Mouse (Mus musculus) brain, embryonic 18.5 days (tissue): ENCODE measurements around the gene Pde3a.

ENCODE experiments used
- DNase-seq: peaks from one replicate; pipeline ENCODE4 v3.0.0-alpha.2; 2012; ENCODE audit warnings: low read depth, low spot score

The Pde3a gene

DNA sequence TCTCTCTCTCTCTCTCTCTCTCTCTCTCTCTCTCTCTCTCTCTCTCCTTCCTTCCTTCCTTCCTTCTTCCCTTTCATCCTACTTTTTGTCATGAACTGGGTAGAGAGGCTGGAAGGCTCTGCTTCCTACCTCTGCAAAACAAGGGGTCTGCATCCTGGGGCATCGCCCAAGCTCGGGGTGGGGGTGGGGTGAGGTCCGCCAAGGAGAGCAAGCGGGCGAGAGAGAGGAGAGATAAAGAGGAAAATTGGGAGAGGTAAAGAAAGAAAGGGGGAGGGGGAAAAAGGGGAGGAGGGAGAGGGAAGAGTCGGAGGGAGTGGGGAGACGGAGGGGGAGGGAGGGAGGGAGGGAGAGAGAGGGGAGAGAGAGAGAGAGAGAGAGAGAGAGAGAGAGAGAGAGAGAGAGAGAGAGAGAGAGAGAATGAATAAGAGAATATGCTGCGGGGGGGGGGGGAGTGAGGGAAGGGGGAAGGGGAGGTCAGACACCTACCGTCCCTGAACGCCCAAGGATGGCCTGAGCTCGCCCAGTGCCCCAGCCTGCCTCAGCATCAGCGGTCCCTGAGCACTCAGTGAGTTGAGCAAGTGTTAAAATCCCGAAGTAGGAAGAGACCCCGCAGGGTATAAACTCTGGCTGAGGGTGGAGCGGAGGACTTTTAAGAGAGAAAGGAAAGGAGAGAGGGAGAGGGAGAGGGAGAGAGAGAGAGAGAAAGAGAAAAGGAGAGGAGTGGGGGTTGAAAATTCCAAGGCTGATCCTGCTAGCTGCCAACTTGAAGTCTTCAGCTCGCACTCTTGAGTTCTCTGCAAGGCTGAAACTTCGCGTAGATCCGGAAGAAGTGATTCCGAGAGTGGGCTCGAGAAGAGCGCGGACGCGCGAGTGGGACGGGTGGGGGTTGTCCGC is at the start of gene Pde3a:
Gene Pde3a (plus strand): TSS at position 579 of the 894 bp plus-strand sequence.
- DNase-seq, result no peak

GRCm38 (mm10) chr6:141200173-141200615 is 48.9 kb upstream of the Pde3a start:
- DNase-seq, result no peak

DNA sequence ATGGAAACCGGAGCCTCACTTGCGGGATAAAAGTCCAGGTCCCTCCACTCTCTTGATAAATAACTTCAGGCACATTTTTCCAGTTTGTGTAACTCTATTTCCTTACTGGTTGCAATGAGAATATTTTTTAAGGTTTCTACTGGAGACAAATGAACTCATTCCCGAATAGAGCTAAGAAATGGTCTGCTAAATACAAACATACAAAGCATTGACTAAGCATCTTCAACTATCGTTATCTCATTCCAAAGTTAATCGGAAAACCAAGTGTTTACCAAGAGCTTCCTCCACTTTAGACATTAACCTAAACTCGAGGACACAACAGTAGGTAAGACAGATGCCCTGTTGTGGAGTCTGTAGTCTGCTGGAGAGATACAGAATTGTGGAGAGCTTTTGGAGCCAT is 41.5 kb upstream of the Pde3a start:
- DNase-seq, result no peak

DNA sequence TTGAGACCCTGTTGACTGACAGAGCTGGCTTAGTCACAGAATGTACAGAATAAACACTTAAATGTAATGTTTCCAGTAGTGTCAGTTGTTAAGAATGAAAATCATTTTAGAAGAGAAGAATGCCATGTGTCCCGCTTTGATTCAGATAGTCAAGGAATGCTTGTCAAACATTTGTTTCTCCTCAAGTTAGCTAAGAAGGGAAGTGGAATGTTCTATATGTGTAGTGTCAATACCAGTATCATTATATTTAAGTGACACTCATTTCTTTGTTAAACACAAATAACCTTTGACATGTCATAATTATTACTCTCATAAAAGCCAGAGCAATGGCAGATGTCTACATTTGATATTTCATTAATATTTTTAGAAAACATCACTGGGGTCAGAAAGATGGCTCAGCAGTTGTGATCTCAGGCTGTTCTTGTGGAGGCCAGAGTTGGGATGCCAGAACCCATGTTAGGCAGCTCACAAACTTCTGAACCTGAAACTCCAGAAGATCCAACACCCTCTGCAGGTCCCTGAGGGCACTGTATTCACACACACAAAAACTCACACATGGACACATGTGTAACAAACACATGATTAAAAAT is 40.7 kb upstream of the Pde3a start:
- no peak for DNase-seq

DNA sequence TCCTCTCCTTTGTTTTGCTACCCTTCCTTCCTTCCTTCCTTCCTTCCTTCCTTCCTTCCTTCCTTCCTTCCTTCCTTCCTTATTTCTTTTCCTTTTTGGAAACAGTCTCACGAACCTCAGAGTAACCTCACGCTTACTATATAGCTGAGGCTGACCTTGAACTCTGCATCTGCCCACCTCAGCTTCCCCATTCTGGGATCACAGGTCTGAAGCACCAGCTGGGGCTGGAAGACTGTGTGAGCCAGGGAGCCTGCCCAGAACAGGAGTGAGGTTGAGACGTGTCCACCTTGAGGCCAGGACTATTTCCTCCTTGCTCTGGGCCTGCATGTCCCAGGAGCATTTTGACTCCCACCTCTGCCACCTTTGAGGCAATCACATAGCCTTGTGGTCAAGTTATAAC is 39.0 kb upstream of the Pde3a start:
- DNase-seq, result no peak

GRCm38 (mm10) chr6:141221081-141221480 is 28.0 kb upstream of the Pde3a start:
- no peak for DNase-seq

DNA sequence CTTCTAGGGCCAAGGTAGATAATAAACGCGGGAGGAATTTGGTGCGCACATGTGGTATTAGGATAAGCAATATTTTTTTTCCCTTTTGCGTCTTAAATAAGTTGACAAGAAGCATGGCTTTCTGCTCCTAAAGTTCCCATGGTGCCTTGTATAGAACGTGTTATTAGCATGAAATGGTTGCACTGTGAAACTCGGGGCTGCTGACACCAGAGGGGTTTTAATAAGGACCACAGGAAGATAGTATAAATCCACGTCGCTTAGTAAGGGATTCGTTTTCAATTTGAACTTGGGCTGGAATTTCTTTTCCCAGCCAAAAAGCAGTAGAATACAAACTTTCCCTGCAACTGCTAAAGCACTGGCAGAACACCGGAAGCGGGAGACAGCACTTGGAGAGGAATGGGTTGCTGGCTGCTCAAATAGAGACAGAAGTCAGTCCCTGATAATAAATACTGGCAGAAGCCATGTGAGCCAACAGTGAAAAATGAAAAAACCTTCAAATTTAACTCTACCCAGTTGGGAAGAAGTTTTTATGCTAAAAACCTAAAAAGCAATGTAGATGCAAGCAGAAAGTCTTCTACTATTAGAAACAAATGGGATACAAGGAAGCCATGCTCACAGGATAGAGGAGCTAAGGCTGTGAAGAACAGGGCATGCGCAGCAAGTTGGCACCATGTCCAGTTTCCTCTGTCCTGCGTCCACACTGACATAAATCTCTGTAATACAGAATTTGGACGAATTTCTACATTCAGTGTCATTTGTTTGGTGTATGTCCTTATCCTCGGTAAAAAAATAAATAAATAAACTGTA is 22.0 kb upstream of the Pde3a start:
- DNase-seq, result no peak

DNA sequence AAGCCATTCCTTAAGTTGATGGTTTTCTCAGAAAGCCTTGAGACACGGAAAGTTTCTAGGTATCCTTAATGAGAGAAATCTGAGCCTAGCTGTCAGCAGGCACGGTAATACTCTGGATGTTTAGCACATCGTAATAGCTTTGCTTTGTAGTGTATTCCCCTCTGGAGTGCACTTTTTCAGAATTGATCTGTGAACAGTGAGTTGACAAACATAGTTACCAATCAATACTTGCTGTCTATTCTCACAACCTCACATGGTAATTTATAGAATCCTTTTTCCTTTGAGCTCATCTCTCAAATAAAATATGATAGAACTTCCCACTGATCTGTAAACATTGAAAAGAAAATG is 21.4 kb upstream of the Pde3a start:
- DNase-seq, result no peak

GRCm38 (mm10) chr6:141232756-141233382 is 16.2 kb upstream of the Pde3a start:
- DNase-seq, result no peak

GRCm38 (mm10) chr6:141241809-141242208 is 7.3 kb upstream of the Pde3a start:
- DNase-seq, result no peak

GRCm38 (mm10) chr6:141245089-141245488 is 4.0 kb upstream of the Pde3a start:
- DNase-seq, result no peak

DNA sequence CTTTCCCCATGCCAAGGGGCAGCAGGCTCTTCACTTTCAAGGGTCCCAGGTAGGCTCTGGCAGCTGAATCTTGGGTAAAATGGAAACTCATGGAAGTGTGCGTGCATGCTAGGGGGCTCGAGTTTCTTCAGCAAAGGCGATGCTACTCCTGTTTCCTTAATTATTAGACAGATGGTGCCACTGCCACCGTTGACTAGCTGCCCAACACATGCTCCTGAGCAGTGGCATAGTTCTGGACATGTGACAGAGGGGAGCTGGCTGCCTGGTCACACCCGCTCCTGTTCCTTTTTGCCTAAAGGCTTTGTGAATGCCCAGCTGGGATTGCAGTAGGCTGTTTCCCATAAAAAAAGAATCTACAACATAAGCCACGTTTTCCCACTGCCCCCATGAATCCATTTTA is 2.7 kb upstream of the Pde3a start:
- DNase-seq, result no peak

- DNase-seq, result no peak
These were observed 988 bp upstream of the Pde3a start for GRCm38 (mm10) chr6:141248081-141248480.

DNA sequence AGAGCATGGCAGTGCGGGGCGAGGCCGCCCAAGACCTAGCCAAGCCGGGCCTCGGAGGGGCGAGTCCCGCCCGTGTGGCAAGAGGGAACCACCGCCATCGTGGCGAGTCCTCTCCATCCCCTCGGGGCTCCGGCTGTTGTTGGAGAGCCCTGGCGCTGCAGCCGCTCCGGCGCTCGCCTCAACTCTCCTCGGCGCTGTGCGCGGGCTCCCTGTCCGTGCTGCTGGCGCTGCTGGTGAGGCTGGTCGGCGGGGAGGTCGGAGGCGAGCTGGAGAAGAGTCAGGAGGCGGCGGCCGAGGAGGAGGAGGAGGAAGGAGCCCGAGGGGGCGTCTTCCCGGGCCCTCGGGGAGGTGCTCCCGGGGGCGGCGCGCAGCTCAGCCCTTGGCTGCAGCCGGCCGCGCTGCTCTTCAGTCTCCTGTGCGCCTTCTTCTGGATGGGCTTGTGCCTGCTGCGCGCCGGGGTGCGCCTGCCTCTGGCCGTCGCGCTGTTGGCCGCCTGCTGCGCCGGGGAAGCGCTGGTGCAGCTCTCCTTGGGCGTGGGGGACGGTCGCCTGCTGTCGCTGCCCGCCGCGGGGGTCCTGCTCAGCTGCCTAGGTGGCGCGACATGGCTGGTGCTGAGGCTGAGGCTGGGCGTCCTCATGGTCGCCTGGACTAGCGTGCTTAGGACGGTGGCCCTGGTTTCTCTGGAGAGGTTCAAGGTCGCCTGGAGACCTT is 671 bp downstream of the Pde3a start:
- DNase-seq, result no peak

- no peak for DNase-seq
These were observed 1.2 kb downstream of the Pde3a start for GRCm38 (mm10) chr6:141250296-141250629.

GRCm38 (mm10) chr6:141250984-141251383 is 1.9 kb downstream of the Pde3a start:
- DNase-seq, result no peak

GRCm38 (mm10) chr6:141252520-141252919 is 3.5 kb downstream of the Pde3a start:
- DNase-seq, result no peak

DNA sequence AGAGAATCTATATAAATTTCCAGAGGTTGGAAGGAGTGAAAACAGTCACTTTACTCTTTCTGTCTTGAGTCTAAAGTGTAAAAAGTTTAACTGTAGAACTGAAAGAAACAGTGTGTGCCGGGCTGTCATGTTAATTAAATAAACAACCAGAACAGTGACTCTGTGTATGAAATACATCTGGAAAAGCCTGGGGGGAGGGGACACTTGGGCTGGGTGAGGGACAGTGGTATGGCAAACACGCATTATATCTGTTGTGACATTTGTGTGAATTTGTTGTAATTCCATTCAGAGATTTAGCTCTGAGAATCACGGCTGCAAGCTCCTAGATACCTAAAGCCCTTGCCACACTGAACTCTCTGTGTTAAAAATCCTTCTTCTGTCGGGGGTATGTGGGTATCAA is 5.9 kb downstream of the Pde3a start:
- no peak for DNase-seq

DNA sequence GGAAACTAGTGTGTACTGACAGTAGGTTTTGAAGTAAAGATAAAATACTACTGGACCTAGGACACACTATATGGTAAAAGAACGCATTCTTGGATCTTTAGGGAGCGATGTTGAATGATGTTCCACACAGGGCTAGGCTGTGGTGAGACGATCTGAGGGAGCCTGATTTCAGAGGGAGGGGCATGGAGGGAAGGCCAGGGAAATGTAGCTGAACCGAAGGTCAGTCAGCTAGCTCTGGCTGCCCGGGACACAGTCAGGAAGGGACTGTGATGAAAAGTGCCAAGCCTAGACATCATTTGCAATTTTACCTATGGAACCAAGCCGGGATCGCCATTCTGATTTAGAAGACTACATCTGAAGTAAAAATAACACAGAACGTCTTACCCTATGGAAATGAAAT is 7.8 kb downstream of the Pde3a start:
- no peak for DNase-seq

- DNase-seq, result no peak
These were observed 8.5 kb downstream of the Pde3a start for GRCm38 (mm10) chr6:141257434-141258202.

- no peak for DNase-seq
These were observed 16.2 kb downstream of the Pde3a start for GRCm38 (mm10) chr6:141265257-141265656.
